Mouse (Mus musculus): ENCODE results near the gene Olfr530. TPM values are rescaled to one million over a fixed set of nuclear protein-coding genes. Genes with fewer than 3 reads are reported as not detected.

The Olfr530 gene
- polyA plus RNA-seq (2016; fragmentation: Nextera tagmentation; extraction: Ambion mirVana), result not detected in 2 replicates

DNA sequence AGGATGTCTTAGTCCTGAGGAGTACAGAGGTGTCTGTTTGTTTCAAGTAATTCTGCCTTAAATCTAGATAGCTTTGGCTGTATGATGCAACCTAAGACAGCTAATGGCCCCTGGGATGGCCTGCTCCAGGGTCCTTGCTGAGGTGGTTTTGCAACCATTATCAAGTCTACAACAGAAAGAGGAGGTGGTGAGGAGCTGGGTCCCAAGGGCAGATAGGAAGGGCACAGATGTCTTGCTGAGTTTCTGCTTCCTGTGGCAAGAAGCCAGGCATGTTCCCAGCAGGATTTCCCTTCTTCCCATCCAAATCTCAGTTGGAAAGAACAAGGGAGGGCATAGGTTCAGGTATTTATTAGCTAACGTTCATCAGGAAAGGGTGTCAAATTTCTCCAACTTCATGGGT lies at the start of gene Olfr530:
Olfr530 (minus strand) TSS at position 101 of the 400 bp plus-strand sequence.
- Histone ChIP-seq H3K9me3 (no peaks in the 10 kb centered on the region), H3K4me3 (no peak within 1 kb of the TSS), H3K27me3 (replicated peaks) (no peaks in the 10 kb centered on the region), H3K27ac (no peak within 1 kb of the TSS), H3K36me3 (no peaks in the 10 kb centered on the region), H3K9ac (no peak within 1 kb of the TSS), H3K4me1 (no peaks in the 10 kb centered on the region), H3K4me2 (replicated peaks) (no peak within 1 kb of the TSS)
- no peak for ATAC-seq (ENCODE audit: low FRiP score, low read depth)
- 49% methylated on average over 1 of the region's 1 CpGs for WGBS

GRCm38 (mm10) chr7:140421539-140421938 lies 45.4 kb upstream of the Olfr530 start, which contains the start of gene Olfr532:
TSS of gene Olfr532 (minus strand) at chr7:140421639.
- Histone ChIP-seq H3K4me2 (replicated peaks) (no peak within 1 kb of the TSS), H3K9me3 (no peaks in the 10 kb centered on the region), H3K27me3 (replicated peaks) (no peaks in the 10 kb centered on the region), H3K27ac (no peak within 1 kb of the TSS), H3K36me3 (no peaks in the 10 kb centered on the region), H3K4me1 (no peaks in the 10 kb centered on the region), H3K9ac (no peak within 1 kb of the TSS), H3K4me3 (no peak within 1 kb of the TSS)
- ATAC-seq (ENCODE audit: low FRiP score, low read depth), result no peak
- WGBS, result 91% methylated on average over 1 of the region's 1 CpGs

DNA sequence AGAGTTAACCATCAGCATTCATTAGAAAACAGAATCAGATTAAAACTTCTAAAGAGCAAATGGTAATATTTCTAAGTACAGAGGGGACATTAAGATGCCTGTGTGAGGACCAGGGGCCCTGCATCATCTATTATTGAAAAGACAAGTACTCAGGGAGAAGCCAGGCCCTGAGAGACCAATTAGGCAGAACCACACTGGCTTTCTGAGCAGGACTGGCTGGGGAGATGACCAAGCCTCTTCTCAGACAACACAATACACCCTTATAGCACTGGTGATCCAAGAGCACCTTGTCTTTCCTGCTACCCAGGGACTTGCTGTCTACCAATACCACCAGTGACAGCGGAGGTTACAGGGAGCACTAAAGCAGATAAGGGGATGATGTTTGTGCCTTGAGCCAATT lies 26.7 kb upstream of the Olfr530 start, which contains the start of gene Olfr531:
Olfr531 (minus strand) TSS at position 101 of the 400 bp plus-strand sequence.
- Histone ChIP-seq H3K27ac (no peak within 1 kb of the TSS), H3K4me2 (replicated peaks) (no peak within 1 kb of the TSS), H3K9me3 (no peaks in the 10 kb centered on the region), H3K9ac (no peak within 1 kb of the TSS), H3K4me3 (no peak within 1 kb of the TSS), H3K4me1 (no peaks in the 10 kb centered on the region), H3K36me3 (no peaks in the 10 kb centered on the region), H3K27me3 (replicated peaks) (no peaks in the 10 kb centered on the region)
- ATAC-seq (ENCODE audit: low FRiP score, low read depth), result no peak
- 86% methylated on average over 1 of the region's 1 CpGs for WGBS

GRCm38 (mm10) chr7:140376911-140377310 lies 780 bp upstream of the Olfr530 start:
- no peak for ATAC-seq (ENCODE audit: low FRiP score, low read depth)
- 93% methylated on average over 2 of the region's 2 CpGs for WGBS
- Histone ChIP-seq H3K4me3 (no peak overlapping the region), H3K36me3 (no peaks in the 10 kb centered on the region), H3K9ac (no peak overlapping the region), H3K27me3 (replicated peaks) (no peaks in the 10 kb centered on the region), H3K4me2 (replicated peaks) (no peak overlapping the region), H3K9me3 (no peaks in the 10 kb centered on the region), H3K4me1 (no peaks in the 10 kb centered on the region), H3K27ac (no peak overlapping the region)

DNA sequence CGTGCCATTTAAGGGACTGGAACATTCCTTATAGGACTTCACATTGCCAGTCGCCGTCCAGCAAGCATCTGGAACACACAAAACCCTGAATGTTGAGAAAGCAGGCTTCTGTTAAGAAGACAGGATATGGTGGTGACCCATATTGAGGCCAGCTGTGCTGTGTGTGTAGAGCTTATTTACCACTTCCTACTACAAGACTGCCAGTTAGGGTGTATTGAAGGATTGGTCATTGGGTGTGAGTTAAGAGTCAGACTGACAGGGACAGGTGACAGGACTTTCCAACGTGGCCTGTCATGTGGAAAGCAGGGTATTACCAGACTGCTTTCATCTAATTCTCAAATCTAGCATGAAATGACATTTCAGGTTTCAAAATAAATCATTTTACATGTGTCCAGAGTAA lies 1.8 kb downstream of the Olfr530 start:
- Histone ChIP-seq H3K4me1 (no peaks in the 10 kb centered on the region), H3K4me2 (replicated peaks) (no peak overlapping the region), H3K27ac (no peak overlapping the region), H3K9me3 (no peaks in the 10 kb centered on the region), H3K9ac (no peak overlapping the region), H3K27me3 (replicated peaks) (no peaks in the 10 kb centered on the region), H3K4me3 (no peak overlapping the region), H3K36me3 (no peaks in the 10 kb centered on the region)
- no peak for ATAC-seq (ENCODE audit: low FRiP score, low read depth)
- 74% methylated on average over 4 of the region's 4 CpGs for WGBS

DNA sequence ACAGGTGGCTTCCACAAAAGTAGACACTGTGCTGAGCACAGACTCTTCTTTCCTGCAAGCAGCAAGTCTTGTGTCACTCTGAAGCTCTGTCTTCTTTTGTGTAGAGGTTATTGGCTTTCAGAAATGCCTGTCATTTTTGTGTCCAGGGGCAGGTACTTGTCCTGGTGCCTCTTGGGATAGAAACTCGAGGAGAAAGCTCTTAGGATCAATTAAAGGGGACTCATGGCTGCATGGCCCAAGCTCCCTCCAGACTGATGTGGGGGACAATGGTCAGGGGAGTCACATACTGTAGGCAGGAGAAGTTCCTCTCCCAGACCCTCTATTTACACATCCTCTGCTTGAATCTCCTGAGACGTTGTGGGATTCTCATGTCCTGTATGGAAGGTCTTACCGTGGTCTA lies 14.6 kb downstream of the Olfr530 start, which contains the start of gene Olfr60:
Olfr60 (minus strand) TSS at position 101 of the 400 bp plus-strand sequence.
- 69% methylated on average over 3 of the region's 3 CpGs for WGBS
- no peaks in the 10 kb centered on the region for H3K9me3 ChIP-seq
- no peak within 1 kb of the TSS for H3K9ac ChIP-seq

DNA sequence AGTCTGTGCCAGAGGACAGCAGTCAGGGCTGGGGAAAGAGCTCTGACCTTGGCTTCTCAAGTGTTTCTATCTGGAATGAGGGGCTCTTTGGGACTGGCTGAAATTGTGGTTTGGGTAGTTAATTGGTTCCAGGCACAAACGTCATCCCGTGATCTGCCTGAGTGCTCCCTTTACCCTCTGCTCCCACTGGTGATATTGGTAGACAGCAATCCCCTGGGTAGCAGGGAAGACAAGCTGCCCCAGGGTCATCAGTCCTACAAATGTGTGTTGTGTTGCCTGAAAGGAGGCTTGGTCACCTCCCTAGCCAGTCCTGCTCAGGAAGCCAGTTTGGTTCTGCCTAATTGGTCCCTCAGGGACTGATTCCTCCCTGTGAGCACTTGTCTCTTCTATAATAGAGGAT lies 42.4 kb downstream of the Olfr530 start, which contains the start of gene Olfr527:
Olfr527 (plus strand) TSS at position 301 of the 400 bp plus-strand sequence.
- Histone ChIP-seq H3K27me3 (replicated peaks) (no peaks in the 10 kb centered on the region), H3K9ac (no peak within 1 kb of the TSS), H3K27ac (no peak within 1 kb of the TSS), H3K9me3 (no peaks in the 10 kb centered on the region), H3K4me2 (replicated peaks) (no peak within 1 kb of the TSS), H3K4me3 (no peak within 1 kb of the TSS), H3K4me1 (no peaks in the 10 kb centered on the region), H3K36me3 (no peaks in the 10 kb centered on the region)
- 80% methylated on average over 2 of the region's 2 CpGs for WGBS
- ATAC-seq (ENCODE audit: low FRiP score, low read depth), result no peak

More for the DNA sequence above, 14.6 kb downstream of the Olfr530 start, which contains the start of gene Olfr60:
- H3K36me3 ChIP-seq, result no peaks in the 10 kb centered on the region
- no peak within 1 kb of the TSS for H3K4me3 ChIP-seq
- H3K4me2 ChIP-seq (replicated peaks), result no peak within 1 kb of the TSS
- no peak for ATAC-seq (ENCODE audit: low FRiP score, low read depth)
- no peak within 1 kb of the TSS for H3K27ac ChIP-seq
- H3K4me1 ChIP-seq, result no peaks in the 10 kb centered on the region
- no peaks in the 10 kb centered on the region for H3K27me3 ChIP-seq (replicated peaks)

DNA sequence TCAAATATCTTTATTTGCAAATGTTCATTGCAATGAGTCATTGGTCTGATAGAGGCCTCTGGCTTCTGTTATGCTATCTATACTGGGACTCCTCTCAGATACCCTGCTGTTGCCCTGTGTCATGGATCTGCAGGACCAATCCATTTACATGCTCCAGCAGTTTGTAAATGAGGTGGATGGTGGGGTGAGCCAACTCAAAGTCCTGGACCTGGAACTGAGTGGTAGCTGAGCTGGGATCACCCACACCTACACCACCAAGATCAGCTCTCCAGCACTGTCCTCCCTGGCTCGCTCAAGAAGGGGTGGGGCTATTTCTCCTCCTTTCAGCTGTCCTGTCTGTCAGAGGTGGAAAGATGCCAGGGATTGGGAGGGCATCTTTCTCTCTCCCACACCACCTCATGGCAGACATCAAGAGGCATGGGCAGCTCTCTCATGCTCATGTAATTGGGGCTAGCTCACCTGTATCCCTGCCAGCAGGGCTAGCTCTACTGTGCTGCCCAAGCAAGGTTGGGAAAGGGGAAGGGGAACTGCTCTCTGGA lies 46.3 kb downstream of the Olfr530 start:
- Histone ChIP-seq H3K27me3 (replicated peaks) (no peaks in the 10 kb centered on the region), H3K36me3 (no peaks in the 10 kb centered on the region), H3K4me2 (replicated peaks) (no peak overlapping the region), H3K9me3 (no peaks in the 10 kb centered on the region), H3K27ac (no peak overlapping the region), H3K4me3 (no peak overlapping the region), H3K4me1 (no peaks in the 10 kb centered on the region), H3K9ac (no peak overlapping the region)
- WGBS, result 65% methylated on average over 1 of the region's 1 CpGs
- no peak for ATAC-seq (ENCODE audit: low FRiP score, low read depth)

Other genes starting within 250 kb of the Olfr530 start
- 24.2 and 26.0 TPM in 2 replicates for gene Mtg1, start 238.8 kb downstream of the Olfr530 start, polyA plus RNA-seq (2016; fragmentation: Nextera tagmentation; extraction: Ambion mirVana)
- 3.7 and 4.3 TPM in 2 replicates for gene Sprn, start 221.5 kb downstream of the Olfr530 start, polyA plus RNA-seq (2016; fragmentation: Nextera tagmentation; extraction: Ambion mirVana)
- gene Olfr522, start 211.6 kb downstream of the Olfr530 start, polyA plus RNA-seq (2016; fragmentation: Nextera tagmentation; extraction: Ambion mirVana), result not detected in 2 replicates
- not detected in 2 replicates for gene Olfr523, start 203.1 kb downstream of the Olfr530 start, polyA plus RNA-seq (2016; fragmentation: Nextera tagmentation; extraction: Ambion mirVana)
- not detected in 2 replicates for gene Olfr524, start 170.4 kb downstream of the Olfr530 start, polyA plus RNA-seq (2016; fragmentation: Nextera tagmentation; extraction: Ambion mirVana)
- not detected in 2 replicates for gene Cd163l1, start 158.1 kb downstream of the Olfr530 start, polyA plus RNA-seq (2016; fragmentation: Nextera tagmentation; extraction: Ambion mirVana)
- not detected in 2 replicates for gene 5830411N06Rik, start 129.0 kb downstream of the Olfr530 start, polyA plus RNA-seq (2016; fragmentation: Nextera tagmentation; extraction: Ambion mirVana)
- gene Olfr525, start 55.5 kb downstream of the Olfr530 start, polyA plus RNA-seq (2016; fragmentation: Nextera tagmentation; extraction: Ambion mirVana), result not detected in 2 replicates
- gene Olfr527, start 42.3 kb downstream of the Olfr530 start, polyA plus RNA-seq (2016; fragmentation: Nextera tagmentation; extraction: Ambion mirVana), result not detected in 2 replicates
- not detected in 2 replicates for gene Olfr60, start 14.7 kb downstream of the Olfr530 start, polyA plus RNA-seq (2016; fragmentation: Nextera tagmentation; extraction: Ambion mirVana)
- not detected in 2 replicates for gene Olfr531, start 26.6 kb upstream of the Olfr530 start, polyA plus RNA-seq (2016; fragmentation: Nextera tagmentation; extraction: Ambion mirVana)
- not detected in 2 replicates for gene Olfr532, start 45.3 kb upstream of the Olfr530 start, polyA plus RNA-seq (2016; fragmentation: Nextera tagmentation; extraction: Ambion mirVana)
- not detected in 2 replicates for gene Olfr533, start 87.0 kb upstream of the Olfr530 start, polyA plus RNA-seq (2016; fragmentation: Nextera tagmentation; extraction: Ambion mirVana)
- gene Olfr535, start 107.9 kb upstream of the Olfr530 start, polyA plus RNA-seq (2016; fragmentation: Nextera tagmentation; extraction: Ambion mirVana), result not detected in 2 replicates
- gene Olfr536, start 131.1 kb upstream of the Olfr530 start, polyA plus RNA-seq (2016; fragmentation: Nextera tagmentation; extraction: Ambion mirVana), result not detected in 2 replicates
- not detected in 2 replicates for gene Olfr538, start 191.6 kb upstream of the Olfr530 start, polyA plus RNA-seq (2016; fragmentation: Nextera tagmentation; extraction: Ambion mirVana)
- gene Olfr46, start 224.9 kb upstream of the Olfr530 start, polyA plus RNA-seq (2016; fragmentation: Nextera tagmentation; extraction: Ambion mirVana), result 0.03 TPM in 1 of 2 replicates, not detected in the other

Data from neural tube, embryonic 12.5 days (tissue).